Mouse (Mus musculus) CH12.LX (cell line): ENCODE data around the gene Egfl7. TPM values are rescaled to one million over a fixed set of nuclear protein-coding genes. Genes with fewer than 3 reads are reported as not detected.

Experiments used
- DNase-seq: peaks from one replicate; pipeline ENCODE4 v3.0.0-alpha.2; 2013; ENCODE audit errors: extremely low read depth
- H3K27ac ChIP-seq: 2 replicates; pipeline ENCODE4 v1.5.1; 2012; ENCODE audit warnings: low read depth, mild to moderate bottlenecking, control low read depth, moderate library complexity; ENCODE audit not compliant: insufficient read depth
- H3K27me3 ChIP-seq: replicated peaks from 2 replicates; pipeline ENCODE3; 2012; ENCODE audit warnings: inconsistent platforms
- H3K36me3 ChIP-seq, 2 experiments: replicated peaks in 1 of 2; 2 replicates each; pipeline versions ENCODE3 to v1.6.1; 2012; ENCODE audit warnings: inconsistent platforms in 1 of 2, low read length in 1 of 2, mild to moderate bottlenecking in 1 of 2, mixed read lengths in 1 of 2, moderate library complexity in 1 of 2; ENCODE audit not compliant: control insufficient read depth in 1 of 2, insufficient read depth in 1 of 2
- H3K4me1 ChIP-seq, 2 experiments: 2 replicates each; pipeline ENCODE4 v1.6.1; 2012; ENCODE audit warnings: inconsistent platforms in 1 of 2, moderate library complexity in 1 of 2; ENCODE audit not compliant: insufficient read depth in 2 of 2, control insufficient read depth in 1 of 2
- H3K4me2 ChIP-seq: 2 replicates; pipeline ENCODE4 v1.6.1; 2012; ENCODE audit warnings: low read depth, mild to moderate bottlenecking, control low read depth; ENCODE audit not compliant: poor library complexity, insufficient read depth, severe bottlenecking
- H3K4me3 ChIP-seq, 3 experiments: fragments of 150-350 bp in 1 of 3; sonication (generic) in 1 of 3; replicated peaks in 1 of 3; 2 replicates each; pipeline versions ENCODE3 to v1.5.1; 2011 to 2012; ENCODE audit warnings: low read depth in 2 of 3, low read length in 2 of 3, mild to moderate bottlenecking in 2 of 3, moderate library complexity in 2 of 3, control low read depth in 1 of 3, improper control_type of control experiment in 1 of 3, inconsistent platforms in 1 of 3, mixed read lengths in 1 of 3; ENCODE audit not compliant: poor library complexity in 1 of 3
- H3K79me2 ChIP-seq: replicated peaks from 2 replicates; pipeline ENCODE4 v1.6.1; 2012; ENCODE audit warnings: mild to moderate bottlenecking, moderate library complexity; ENCODE audit not compliant: control insufficient read depth, poor library complexity, insufficient read depth, severe bottlenecking; ENCODE audit errors: extremely low read depth
- H3K9ac ChIP-seq: 2 replicates; pipeline ENCODE4 v1.6.1; 2012; ENCODE audit warnings: low read depth, mild to moderate bottlenecking, control low read depth, moderate library complexity; ENCODE audit not compliant: insufficient read depth
- H3K9me3 ChIP-seq: replicated peaks from 2 replicates; pipeline ENCODE3; 2012; ENCODE audit warnings: low read length, inconsistent platforms, mixed read lengths
- BHLHE40 ChIP-seq: IDR thresholded peaks from 2 replicates; pipeline ENCODE4 v1.6.1; 2011; ENCODE audit warnings: mild to moderate bottlenecking, low read depth, low read length, improper control_type of control experiment
- CTCF ChIP-seq, 2 experiments: IDR thresholded peaks in 1 of 2; conservative IDR thresholded peaks in 1 of 2; 2 replicates each; pipeline ENCODE4 v1.5.1; 2011 to 2012; ENCODE audit warnings: low read depth in 2 of 2, low read length in 2 of 2, improper control_type of control experiment in 1 of 2, inconsistent platforms in 1 of 2, mild to moderate bottlenecking in 1 of 2, moderate library complexity in 1 of 2
- ELF1 ChIP-seq: IDR thresholded peaks from 2 replicates; pipeline ENCODE4 v1.6.1; 2014; ENCODE audit warnings: low read depth, mild to moderate bottlenecking, inconsistent platforms, low read length, improper control_type of control experiment
- EP300 ChIP-seq: IDR thresholded peaks from 2 replicates; pipeline ENCODE4 v1.6.1; 2011; ENCODE audit warnings: low read length, improper control_type of control experiment
- ETS1 ChIP-seq: conservative IDR thresholded peaks from 2 replicates; pipeline ENCODE4 v1.6.1; 2012; ENCODE audit warnings: low read depth, mild to moderate bottlenecking, inconsistent platforms, low read length, improper control_type of control experiment, moderate library complexity
- GABPA ChIP-seq: IDR thresholded peaks from 2 replicates; pipeline ENCODE4 v1.6.1; 2012; ENCODE audit warnings: low read depth, low read length, improper control_type of control experiment, inconsistent platforms; ENCODE audit not compliant: insufficient replicate concordance
- HCFC1 ChIP-seq: IDR thresholded peaks from 2 replicates; pipeline ENCODE4 v1.6.1; 2012; ENCODE audit warnings: low read depth, mild to moderate bottlenecking, inconsistent platforms, low read length, improper control_type of control experiment
- KAT2A ChIP-seq: IDR thresholded peaks from 2 replicates; pipeline ENCODE4 v1.6.1; 2012; ENCODE audit warnings: low read length, improper control_type of control experiment, inconsistent platforms; ENCODE audit not compliant: insufficient replicate concordance
- MAX ChIP-seq: IDR thresholded peaks from 2 replicates; pipeline ENCODE4 v1.6.1; 2011; ENCODE audit warnings: low read length, improper control_type of control experiment
- MAZ ChIP-seq: IDR thresholded peaks from 2 replicates; pipeline ENCODE4 v1.6.1; 2012; ENCODE audit warnings: low read depth, mild to moderate bottlenecking, inconsistent platforms, low read length, improper control_type of control experiment, moderate library complexity
- MEF2A ChIP-seq: IDR thresholded peaks from 2 replicates; pipeline ENCODE4 v1.6.1; 2014; ENCODE audit warnings: low read depth, mild to moderate bottlenecking, inconsistent platforms, low read length, improper control_type of control experiment, borderline replicate concordance
- MXI1 ChIP-seq: IDR thresholded peaks from 2 replicates; pipeline ENCODE4 v1.6.1; 2011; ENCODE audit warnings: mild to moderate bottlenecking, low read depth, low read length, improper control_type of control experiment
- MYC ChIP-seq: IDR thresholded peaks from 2 replicates; pipeline ENCODE4 v1.6.1; 2011; ENCODE audit warnings: low read depth, mild to moderate bottlenecking, improper control_type of control experiment, low read length
- PAX5 ChIP-seq: IDR thresholded peaks from 2 replicates; pipeline ENCODE4 v1.6.1; 2012; ENCODE audit warnings: low read length, inconsistent platforms, mixed read lengths
- POLR2A ChIP-seq: IDR thresholded peaks from 2 replicates; pipeline ENCODE4 v1.6.1; 2011; ENCODE audit warnings: low read depth, mild to moderate bottlenecking, improper control_type of control experiment, low read length
- POLR2AphosphoS2 ChIP-seq: IDR thresholded peaks from 2 replicates; pipeline ENCODE4 v1.6.1; 2011; ENCODE audit warnings: low read depth, low read length, improper control_type of control experiment
- RCOR1 ChIP-seq: conservative IDR thresholded peaks from 2 replicates; pipeline ENCODE4 v1.6.1; 2012; ENCODE audit warnings: low read depth, mild to moderate bottlenecking, inconsistent platforms, low read length, improper control_type of control experiment
- SMC3 ChIP-seq: IDR thresholded peaks from 2 replicates; pipeline ENCODE4 v1.6.1; 2011; ENCODE audit warnings: low read depth, low read length, improper control_type of control experiment
- ZNF384 ChIP-seq: IDR thresholded peaks from 2 replicates; pipeline ENCODE4 v1.6.1; 2012; ENCODE audit warnings: low read depth, low read length, improper control_type of control experiment, inconsistent platforms
- dilution Hi-C: fragments of 300-500 bp; cut with MboI; formaldehyde crosslinking; loops from 2 replicates; pipeline ENCODE4 v1.14.3; 2020; ENCODE audit warnings: low sequenced_read_pairs; ENCODE audit not compliant: extremely low pct_unique_long_range_greater_than_20kb, extremely low pct_ligation_motif_present
- in situ Hi-C: fragments of 300-500 bp; cut with MboI; formaldehyde crosslinking; loops from 3 replicates; pipeline ENCODE4 v1.14.3; 2019; ENCODE audit warnings: low sequenced_read_pairs, low pct_ligation_motif_present, low pct_unique_long_range_greater_than_20kb, mixed read lengths
- polyA plus RNA-seq: library from polyadenylated mRNA; unstranded; fragments of >175 nt; gene quantifications from 2 replicates; pipeline ENCODE4 v1.2.1, GENCODE M21; 2012; ENCODE audit warnings: low read depth; ENCODE audit not compliant: insufficient read length
- total RNA-seq, 2 experiments: library from RNA; depleted of rRNA; stranded (reverse); fragments of 300-350 nt in 1 of 2; fragments of >200 nt in 1 of 2; gene quantifications; 2 replicates each; pipeline ENCODE4 v1.2.3; 2012 to 2014

Egfl7 gene
- total and polyA plus RNA-seq, 3 experiments = 20.1 to 39.3 (median 24.7) TPM

- Histone ChIP-seq H3K36me3 (no peaks in the 10 kb centered on the region), H3K79me2 (no peaks in the 10 kb centered on the region), H3K9me3 (peaks cover 3% of the 10 kb centered on the region), H3K4me2 (no peak overlapping the region), H3K27me3 (peaks cover 60% of the 10 kb centered on the region), H3K4me3 (no peak overlapping the region), H3K9ac (no peak overlapping the region), H3K27ac (no peak overlapping the region), H3K4me1 (no peaks in the 10 kb centered on the region)
- no peak for DNase-seq
- dilution Hi-C loops = no loop called here
- TF ChIP-seq POLR2AphosphoS2 (no peak), MEF2A (no peak), POLR2A (no peak), SMC3 (no peak), MXI1 (no peak), MAX (no peak), HCFC1 (no peak), ELF1 (no peak), MAZ (no peak), EP300 (no peak), BHLHE40 (no peak), RCOR1 (no peak), PAX5 (no peak), GABPA (no peak), ETS1 (no peak)
- in situ Hi-C loops = no loop called here
Measured at GRCm38 (mm10) chr2:26617928-26618327, 38.1 kb downstream of the Egfl7 start.

- TF ChIP-seq CTCF (conservative IDR thresholded peaks at IDR 0.05 in 1 of 2, IDR thresholded peaks at IDR 0.05 in 1 of 2; ENCODE audit: low read depth in 2 of 2, low read length in 2 of 2) (no peak), MYC (no peak), KAT2A (no peak), PAX5 (no peak), ZNF384 (no peak)
- H3K4me1 ChIP-seq = no peaks in the 10 kb centered on the region
- H3K9ac ChIP-seq = no peak overlapping the region
- H3K27me3 ChIP-seq = peaks cover 38% of the 10 kb centered on the region
- H3K27ac ChIP-seq = no peak overlapping the region
- no peak overlapping the region for H3K4me3 ChIP-seq
- no peak overlapping the region for H3K4me2 ChIP-seq
- H3K79me2 ChIP-seq = no peaks in the 10 kb centered on the region
- peaks cover 3% of the 10 kb centered on the region for H3K9me3 ChIP-seq
- DNase-seq = no peak
- dilution Hi-C loops = no loop called here
- H3K36me3 ChIP-seq = no peaks in the 10 kb centered on the region
- in situ Hi-C loops = no loop called here
Measured at GRCm38 (mm10) chr2:26621246-26621645, 41.4 kb downstream of the Egfl7 start.
